Mouse (Mus musculus) embryonic facial prominence, embryonic 12.5 days (tissue): ENCODE data around the gene Rasal3. TPM values are rescaled to one million over a fixed set of nuclear protein-coding genes. Genes with fewer than 3 reads are reported as not detected.

Experiments
- ATAC-seq: fragments of 200-750 bp; cut with Nextera tagmentation; 2 replicates; pipeline ENCODE4 v1.8.0; 2017; ENCODE audit not compliant: insufficient number of reproducible peaks, insufficient read depth, low FRiP score, low TSS enrichment
- H3K27ac ChIP-seq: fragments of 300-500 bp; sonication (generic); 2 replicates; pipeline ENCODE4 v1.5.1; 2016; ENCODE audit warnings: mild to moderate bottlenecking
- H3K27me3 ChIP-seq: fragments of 300-500 bp; sonication (generic); 2 replicates; pipeline ENCODE4 v1.6.1; 2016; ENCODE audit warnings: mild to moderate bottlenecking, moderate library complexity
- H3K36me3 ChIP-seq: fragments of 300-500 bp; sonication (generic); 2 replicates; pipeline ENCODE4 v1.6.1; 2016; ENCODE audit warnings: mild to moderate bottlenecking
- H3K4me1 ChIP-seq: fragments of 300-500 bp; sonication (generic); 2 replicates; pipeline ENCODE4 v1.6.1; 2016
- H3K4me2 ChIP-seq: fragments of 300-500 bp; sonication (generic); replicated peaks from 2 replicates; pipeline ENCODE4 v1.6.1; 2016; ENCODE audit warnings: mild to moderate bottlenecking, moderate library complexity
- H3K4me3 ChIP-seq: fragments of 300-500 bp; sonication (generic); 2 replicates; pipeline ENCODE4 v1.5.1; 2016; ENCODE audit warnings: mild to moderate bottlenecking
- H3K9ac ChIP-seq: fragments of 300-500 bp; sonication (generic); 2 replicates; pipeline ENCODE4 v1.6.1; 2016; ENCODE audit warnings: mild to moderate bottlenecking, moderate library complexity
- H3K9me3 ChIP-seq: fragments of 300-500 bp; sonication (generic); 2 replicates; pipeline ENCODE4 v1.6.1; 2016; ENCODE audit warnings: mild to moderate bottlenecking, moderate library complexity
- whole genome bisulfite sequencing: fragments of 180-500 bp; shearing (Covaris S2); methylation state at CpG from one replicate; pipeline ENCODE4 v1.1.7; 2016; 5-methylcytosine and 5-hydroxymethylcytosine counted together
- microRNA-seq: library from miRNA; unstranded; fragments of <30 nt; microRNA quantifications from one replicate; pipeline ENCODE4, GENCODE M21; 2017
- polyA plus RNA-seq: library from polyadenylated mRNA; unstranded; fragments of >200 nt; fragmentation: Nextera tagmentation; extraction: Ambion mirVana; gene quantifications from 2 replicates; pipeline ENCODE4 v1.2.1, GENCODE M21; 2016

Gene Rasal3
- polyA plus RNA-seq, 1 experiment from 2014 or later, result 0.69 TPM

DNA sequence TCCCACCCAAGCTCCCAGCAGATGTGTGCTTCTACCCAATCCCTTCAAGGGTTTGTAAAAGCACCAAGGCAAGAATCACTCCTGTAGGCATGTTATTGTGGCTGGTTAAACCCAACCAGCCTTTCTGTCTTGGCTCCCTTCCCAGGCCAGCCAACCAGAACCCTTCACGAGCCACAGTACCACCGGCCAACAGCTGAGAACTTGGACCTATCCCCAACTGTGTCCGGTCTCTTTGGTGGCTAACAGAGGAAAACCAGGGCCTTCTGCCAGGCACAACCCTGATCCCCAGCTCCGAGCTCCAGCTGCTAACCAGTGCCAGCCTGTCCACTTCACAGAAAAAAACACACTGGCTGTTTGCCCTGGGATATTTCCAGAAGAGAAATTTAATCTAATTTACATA is 49.7 kb downstream of the Rasal3 start:
- 79% methylated on average over 4 of the region's 4 CpGs for WGBS
- Histone ChIP-seq H3K4me3 (no peak overlapping the region), H3K27me3 (no peaks in the 10 kb centered on the region), H3K36me3 (peaks cover 56% of the 10 kb centered on the region), H3K4me2 (no peak overlapping the region), H3K4me1 (peaks cover 8% of the 10 kb centered on the region), H3K9ac (no peak overlapping the region), H3K27ac (no peak overlapping the region), H3K9me3 (no peaks in the 10 kb centered on the region)
- no peak for ATAC-seq

DNA sequence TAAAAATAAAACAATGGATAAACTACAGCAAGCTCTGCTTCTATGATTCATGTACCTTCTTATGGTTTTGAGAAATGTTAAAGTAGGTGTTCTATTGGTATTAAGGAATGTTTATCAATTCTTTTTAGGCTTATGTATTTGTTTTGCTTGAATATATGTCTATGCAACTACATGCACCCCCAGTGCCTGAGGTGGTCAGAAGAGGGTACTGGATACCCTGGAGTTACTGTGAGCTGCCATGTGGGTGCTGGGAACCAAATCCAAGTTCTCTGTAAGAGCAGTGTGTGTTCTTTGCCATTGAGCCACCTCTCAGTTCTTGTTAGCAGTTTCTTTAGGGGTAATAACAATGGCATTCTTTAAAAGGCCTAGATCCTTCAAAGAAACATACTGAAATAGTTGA is 51.7 kb downstream of the Rasal3 start:
- Histone ChIP-seq H3K4me3 (no peak overlapping the region), H3K27ac (no peak overlapping the region), H3K9ac (no peak overlapping the region), H3K9me3 (no peaks in the 10 kb centered on the region), H3K27me3 (no peaks in the 10 kb centered on the region), H3K4me2 (no peak overlapping the region), H3K4me1 (peaks cover 11% of the 10 kb centered on the region), H3K36me3 (peaks cover 36% of the 10 kb centered on the region)
- ATAC-seq, result no peak

DNA sequence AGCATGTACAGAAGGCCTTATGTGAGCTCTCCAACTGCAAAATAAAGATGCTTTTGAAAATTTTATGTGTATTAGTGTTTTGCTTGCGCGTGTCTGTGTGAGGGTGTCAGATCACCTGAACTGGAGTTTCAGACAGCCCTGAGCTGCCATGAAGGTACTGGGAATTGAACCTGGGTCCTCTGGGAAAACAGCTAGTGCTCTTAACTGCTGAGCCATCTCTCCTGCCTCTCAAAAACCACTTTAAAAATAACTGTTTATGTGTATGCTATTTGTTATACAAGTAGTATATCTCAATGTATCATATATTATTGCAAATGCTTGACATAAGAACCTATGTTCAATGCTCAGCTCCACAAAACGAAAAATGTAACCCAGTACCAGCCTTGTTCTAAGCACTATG is 52.1 kb downstream of the Rasal3 start:
- no peak overlapping the region for H3K27ac ChIP-seq
- H3K27me3 ChIP-seq, result no peaks in the 10 kb centered on the region
- peak overlapping the region; percentile 71 for H3K4me2 ChIP-seq
- ATAC-seq, result no peak
- WGBS, result 74% methylated on average over 3 of the region's 3 CpGs
- H3K4me1 ChIP-seq, result peaks cover 11% of the 10 kb centered on the region
- H3K36me3 ChIP-seq, result peaks cover 31% of the 10 kb centered on the region
- 0 out of 2 replicates have a peak overlapping the region, but pooled peaks have one; percentile 87 for H3K4me3 ChIP-seq
- no peak overlapping the region for H3K9ac ChIP-seq
- H3K9me3 ChIP-seq, result no peaks in the 10 kb centered on the region

DNA sequence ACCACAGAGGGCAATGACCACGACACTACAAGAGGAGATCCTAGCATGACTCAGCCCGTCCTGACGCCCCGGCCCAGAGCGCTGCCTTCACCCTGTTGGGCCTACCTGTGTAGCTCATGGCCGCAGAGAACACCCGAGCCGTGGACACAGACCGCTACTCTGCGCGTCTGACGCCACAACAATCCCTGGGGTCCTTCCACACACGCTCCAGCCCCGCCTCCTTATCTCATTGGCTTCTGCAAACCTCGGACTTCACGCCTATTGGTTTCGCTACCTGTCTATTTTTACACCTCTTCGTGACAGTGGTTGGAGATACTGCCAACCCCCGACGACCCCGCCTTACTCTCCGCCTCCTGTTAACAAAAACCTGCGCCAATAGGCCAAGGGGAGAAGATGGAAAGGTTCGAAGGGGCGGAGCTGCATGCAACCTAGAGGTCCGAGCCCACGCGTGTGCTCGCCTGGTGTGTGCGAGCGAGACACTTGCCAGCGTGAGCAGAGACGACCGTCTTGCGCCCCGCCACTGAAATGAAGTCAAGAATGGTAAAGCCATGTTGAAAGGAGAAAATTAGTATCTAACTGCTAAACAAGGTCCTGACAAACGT is 52.9 kb downstream of the Rasal3 start, which contains the start of gene Akap8l:
Gene Akap8l (minus strand): TSS at position 226 of the 602 bp plus-strand sequence.
- under 1% methylated on average over 37 of the region's 37 CpGs for WGBS
- H3K27ac ChIP-seq, result peak within 1 kb of the TSS; percentile 66
- peak within 1 kb of the TSS; percentile 87 for H3K4me3 ChIP-seq
- H3K9ac ChIP-seq, result peak within 1 kb of the TSS; percentile 72
- no peaks in the 10 kb centered on the region for H3K27me3 ChIP-seq
- no peaks in the 10 kb centered on the region for H3K9me3 ChIP-seq
- peaks cover 11% of the 10 kb centered on the region for H3K4me1 ChIP-seq
- H3K36me3 ChIP-seq, result peaks cover 24% of the 10 kb centered on the region
- peak; percentile 94 for ATAC-seq
- H3K4me2 ChIP-seq, result peak within 1 kb of the TSS; percentile 71

DNA sequence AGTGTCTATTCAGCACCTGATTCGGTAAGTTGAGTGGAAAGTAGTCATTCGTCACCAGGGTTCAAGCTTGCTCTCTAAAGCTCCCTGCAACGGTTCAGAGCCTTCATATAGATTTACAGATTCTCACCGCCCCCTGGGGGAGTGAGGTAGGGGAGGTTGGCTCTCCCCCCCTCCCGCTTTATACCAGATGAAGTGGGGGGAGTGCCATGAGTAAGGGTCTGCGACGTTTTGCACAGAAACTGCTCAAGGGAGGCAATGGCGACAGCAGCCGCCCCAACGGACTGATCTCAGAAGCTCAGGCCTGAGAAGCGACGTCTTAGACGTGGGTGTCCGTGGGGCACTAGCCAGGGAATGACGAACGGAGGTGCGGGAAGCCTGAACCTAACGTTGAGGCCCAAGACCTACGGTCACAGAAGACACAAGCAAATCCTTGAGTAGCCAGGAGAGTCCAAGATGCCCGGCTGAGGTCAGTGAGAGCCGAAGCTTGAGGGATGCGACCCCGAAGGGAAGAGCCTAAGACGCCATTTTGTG is 53.5 kb downstream of the Rasal3 start:
- peak overlapping the region; percentile 71 for H3K4me2 ChIP-seq
- under 1% methylated on average over 24 of the region's 24 CpGs for WGBS
- peaks cover 11% of the 10 kb centered on the region for H3K4me1 ChIP-seq
- ATAC-seq, result no peak
- peak overlapping the region; percentile 72 for H3K9ac ChIP-seq
- no peaks in the 10 kb centered on the region for H3K27me3 ChIP-seq
- peaks cover 18% of the 10 kb centered on the region for H3K36me3 ChIP-seq
- peak overlapping the region; percentile 66 for H3K27ac ChIP-seq
- no peaks in the 10 kb centered on the region for H3K9me3 ChIP-seq
- H3K4me3 ChIP-seq, result peak overlapping the region; percentile 87

DNA sequence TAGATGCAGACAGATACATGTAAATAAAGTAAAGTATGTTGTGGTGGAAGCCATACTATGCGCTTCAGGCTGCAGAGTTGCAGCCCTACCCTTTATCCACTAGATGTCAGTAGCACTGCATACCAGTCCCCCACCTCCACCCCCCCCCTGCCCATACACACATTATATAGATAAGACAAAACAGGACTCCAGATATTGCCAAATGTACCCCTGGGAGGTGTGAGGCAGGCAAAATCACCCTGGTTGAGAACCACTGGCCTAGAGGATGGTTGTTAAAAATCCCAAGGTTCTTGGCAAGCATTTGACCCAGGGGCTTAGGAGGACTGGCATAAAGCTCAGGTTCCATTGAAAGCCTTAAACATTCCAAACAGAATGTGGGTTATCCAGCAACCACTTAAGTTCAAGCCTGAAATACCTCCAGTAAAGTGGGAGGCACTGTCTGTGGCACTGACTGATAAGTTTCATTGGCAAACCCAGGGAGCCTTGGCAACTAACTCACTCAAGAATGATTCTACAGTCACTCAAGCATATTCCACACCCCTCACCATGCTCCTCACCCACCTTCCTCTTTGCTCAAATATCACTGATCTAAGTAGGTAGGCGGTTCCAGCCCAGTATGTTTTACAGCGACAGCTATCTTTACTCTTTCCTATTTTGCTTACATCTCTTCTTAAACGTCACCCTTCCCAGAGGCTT is 54.2 kb downstream of the Rasal3 start:
- no peaks in the 10 kb centered on the region for H3K9me3 ChIP-seq
- H3K27ac ChIP-seq, result no peak overlapping the region
- peak overlapping the region; percentile 72 for H3K9ac ChIP-seq
- no peaks in the 10 kb centered on the region for H3K27me3 ChIP-seq
- WGBS, result 13% methylated on average over 4 of the region's 4 CpGs
- peaks cover 11% of the 10 kb centered on the region for H3K4me1 ChIP-seq
- peak overlapping the region; percentile 87 for H3K4me3 ChIP-seq
- peak overlapping the region; percentile 71 for H3K4me2 ChIP-seq
- no peak for ATAC-seq
- H3K36me3 ChIP-seq, result peaks cover 11% of the 10 kb centered on the region

DNA sequence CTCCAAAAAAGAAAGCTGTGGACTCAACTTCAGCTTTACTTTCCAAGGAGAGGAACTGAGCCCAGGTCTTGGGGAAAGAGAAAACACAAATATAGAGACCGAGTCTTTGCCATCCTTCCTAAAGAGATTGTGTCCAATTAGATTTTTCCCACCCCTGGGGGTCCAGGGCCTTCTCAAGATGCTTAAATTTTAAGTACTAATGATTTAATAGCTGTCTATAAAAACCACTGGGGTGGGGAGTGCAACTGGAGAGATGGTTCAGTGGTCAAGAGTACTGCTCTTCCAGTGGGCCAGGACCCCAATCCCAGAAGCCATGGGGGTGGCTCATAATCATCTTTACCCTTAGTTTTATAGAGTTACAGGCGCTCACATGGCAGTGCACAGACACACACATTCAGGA is 55.0 kb downstream of the Rasal3 start:
- Histone ChIP-seq H3K4me3 (no peak overlapping the region), H3K27ac (no peak overlapping the region), H3K9me3 (no peaks in the 10 kb centered on the region), H3K4me2 (no peak overlapping the region), H3K36me3 (peaks cover 12% of the 10 kb centered on the region), H3K9ac (0 out of 2 replicates have a peak overlapping the region, but pooled peaks have one; percentile 5), H3K4me1 (peaks cover 11% of the 10 kb centered on the region), H3K27me3 (no peaks in the 10 kb centered on the region)
- WGBS, result 89% methylated on average over 2 of the region's 2 CpGs
- no peak for ATAC-seq

DNA sequence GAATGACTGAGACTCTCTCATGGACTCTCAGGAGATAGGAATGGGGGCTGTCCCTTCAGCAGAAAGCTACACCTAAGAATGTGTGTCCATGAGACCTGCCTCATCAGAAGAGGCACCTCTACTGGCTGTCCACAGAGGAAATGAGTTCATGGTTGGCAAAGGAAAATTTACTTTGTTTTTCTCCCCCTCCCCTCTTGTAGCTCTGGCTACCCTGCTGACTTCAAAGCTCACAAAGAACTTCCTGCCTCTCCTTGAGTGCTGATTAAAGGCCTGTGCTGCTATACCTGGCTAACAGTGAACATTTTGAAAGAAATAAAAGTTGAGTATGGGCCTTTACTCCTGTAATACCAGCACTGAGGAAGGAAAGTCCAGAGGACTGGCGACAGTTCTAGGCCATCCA is 62.3 kb downstream of the Rasal3 start:
- ATAC-seq, result no peak
- no peak overlapping the region for H3K27ac ChIP-seq
- no peak overlapping the region for H3K9ac ChIP-seq
- H3K4me3 ChIP-seq, result no peak overlapping the region
- H3K4me1 ChIP-seq, result no peaks in the 10 kb centered on the region
- H3K27me3 ChIP-seq, result no peaks in the 10 kb centered on the region
- H3K4me2 ChIP-seq, result no peak overlapping the region
- H3K9me3 ChIP-seq, result no peaks in the 10 kb centered on the region
- H3K36me3 ChIP-seq, result peaks cover 41% of the 10 kb centered on the region
- 97% methylated on average over 1 of the region's 1 CpGs for WGBS

Small RNA genes within 50 kb of the gene (microRNA-seq; reads per million reads assigned to microRNA genes)
- not detected for gene Gm22201

Other genes with a start within 250 kb of the Rasal3 start
- gene Notch3, start 236.7 kb downstream of the Rasal3 start, polyA plus RNA-seq, result 22.1 and 23.0 TPM in 2 replicates
- gene Ephx3, start 214.0 kb downstream of the Rasal3 start, polyA plus RNA-seq, result 0.23 and 0.27 TPM in 2 replicates
- gene Brd4, start 118.9 kb downstream of the Rasal3 start, polyA plus RNA-seq, result 107 and 112 TPM in 2 replicates
- gene Akap8, start 82.3 kb downstream of the Rasal3 start, polyA plus RNA-seq, result 145 and 148 TPM in 2 replicates
- gene Akap8l, start 53.0 kb downstream of the Rasal3 start, polyA plus RNA-seq, result 107 and 118 TPM in 2 replicates
- 34.0 and 36.5 TPM in 2 replicates for gene Wiz, start 14.1 kb downstream of the Rasal3 start, polyA plus RNA-seq
- gene Pglyrp2, start 20.6 kb upstream of the Rasal3 start, polyA plus RNA-seq, result 0.13 and 0.20 TPM in 2 replicates
- gene Cyp4f39, start 49.1 kb upstream of the Rasal3 start, polyA plus RNA-seq, result 0.70 and 0.73 TPM in 2 replicates
- gene Cyp4f17, start 102.5 kb upstream of the Rasal3 start, polyA plus RNA-seq, result 14.5 and 15.6 TPM in 2 replicates
- gene Cyp4f16, start 133.0 kb upstream of the Rasal3 start, polyA plus RNA-seq, result 26.0 and 28.4 TPM in 2 replicates
- not detected in 2 replicates for gene Cyp4f37, start 217.7 kb upstream of the Rasal3 start, polyA plus RNA-seq